19 mouse cellular contexts compared by ENCODE assay signal in genomic region chr12:54005546-54005945, GRCm38 (mm10).
DNase-seq lines count a peak whose midpoint lies in the region; ATAC-seq lines count a peak whose summit lies in the region.
"Had no signal": no experiment of that assay in that cellular context is flagged by ENCODE, and none has a peak within 500 bp of the region (broad histone marks: within the 10 kb centered on the region; RNA-seq: fewer than 3 reads in every experiment).

No protein-coding gene starts in this region.

- H3K9ac ChIP-seq in forebrain, embryonic 16.5 days (replicated peaks; ENCODE audit: low read depth, low read length): no peak overlapping the region
- H3K9ac ChIP-seq: embryonic facial prominence, embryonic 13.5 days; forebrain, embryonic 13.5 days; hindbrain, embryonic 15.5 days had no signal

- DNase-seq in 3T3-L1 (ENCODE audit: low read depth, low spot score) (peak; percentile 48), 416B (ENCODE audit: low read depth) (peak; percentile 16)
- peak; percentile 76 for DNase-seq in adrenal gland, adult 2 months
- peak; percentile 45 for DNase-seq in adrenal gland, postnatal 25 days
- DNase-seq in cerebellum, adult 9-11 months: no peak
- no peak for DNase-seq in embryo, embryonic 11 days
- DNase-seq in layer of hippocampus, adult 8-10 months (ENCODE audit: low spot score in 2 of 2): no peak
- DNase-seq: cerebellum, adult 2 months; cerebellum, postnatal 14 days; gastrocnemius, postnatal 36 days; heart, adult 18-20 months; heart, postnatal 36 days; kidney, adult 2 months had no signal

- H3K9me3 ChIP-seq in forebrain, embryonic 16.5 days (ENCODE audit: control insufficient read depth, low read length): no peaks in the 10 kb centered on the region
- H3K9me3 ChIP-seq: embryonic facial prominence, embryonic 13.5 days; forebrain, embryonic 13.5 days; hindbrain, embryonic 15.5 days had no signal

- 85% methylated on average over 4 of the region's 4 CpGs for WGBS in forebrain, embryonic 16.5 days

- H3K27me3 ChIP-seq in forebrain, embryonic 16.5 days (replicated peaks; ENCODE audit: control insufficient read depth, insufficient read depth, low read length): no peaks in the 10 kb centered on the region
- H3K27me3 ChIP-seq: CH12.LX; forebrain, embryonic 13.5 days; hindbrain, embryonic 15.5 days had no signal

- no peak overlapping the region for H3K4me2 ChIP-seq in forebrain, embryonic 16.5 days (ENCODE audit: low read length)
- H3K4me2 ChIP-seq: embryonic facial prominence, embryonic 13.5 days; forebrain, embryonic 13.5 days; hindbrain, embryonic 15.5 days had no signal

- H3K27ac ChIP-seq in forebrain, embryonic 16.5 days (ENCODE audit: low read length): no peak overlapping the region
- H3K27ac ChIP-seq: embryonic facial prominence, embryonic 13.5 days; forebrain, embryonic 13.5 days; hindbrain, embryonic 15.5 days had no signal

- H3K4me3 ChIP-seq in forebrain, embryonic 16.5 days (replicated peaks; ENCODE audit: low read length): no peak overlapping the region
- H3K4me3 ChIP-seq: embryonic facial prominence, embryonic 13.5 days; forebrain, embryonic 13.5 days; hindbrain, embryonic 15.5 days had no signal

- no peak for ATAC-seq in forebrain, embryonic 16.5 days
- ATAC-seq: forebrain, embryonic 13.5 days; intestine, embryonic 16.5 days had no signal

- H3K4me1 ChIP-seq in forebrain, embryonic 16.5 days (replicated peaks; ENCODE audit: control insufficient read depth, insufficient read depth, low read length): no peaks in the 10 kb centered on the region

- no peaks in the 10 kb centered on the region for H3K36me3 ChIP-seq in forebrain, embryonic 16.5 days (ENCODE audit: control insufficient read depth, insufficient read depth)
- H3K36me3 ChIP-seq: embryonic facial prominence, embryonic 13.5 days; hindbrain, embryonic 15.5 days had no signal

Comparison
In these comparisons a context has a peak if more than half of its experiments do, and no peak if none do; other contexts are left out.
1. DNase-seq: peak in 3T3-L1 (single experiment), 416B (single experiment), adrenal gland, adult 2 months (single experiment) and adrenal gland, postnatal 25 days (single experiment); none in cerebellum, adult 9-11 months (single experiment), embryo, embryonic 11 days (single experiment) and layer of hippocampus, adult 8-10 months (0 of 2).